Mouse (Mus musculus): ENCODE measurements around the gene Gstp1. TPM values are rescaled to one million over a fixed set of nuclear protein-coding genes. Genes with fewer than 3 reads are reported as not detected.

The Gstp1 gene
- total RNA-seq, 1 experiment from 2014 or later: 72.5 TPM

- no peak for ATAC-seq (replicated peaks in 1 of 2; ENCODE audit: insufficient read depth in 1 of 2, low FRiP score in 2 of 2, low TSS enrichment in 1 of 2, low read depth in 1 of 2, poor library complexity in 2 of 2, severe bottlenecking in 2 of 2)
Observed at GRCm38 (mm10) chr19:3995505-3995904, 42.3 kb downstream of the Gstp1 start.

GRCm38 (mm10) chr19:3994932-3995331, 42.9 kb downstream of the Gstp1 start:
- no peak for ATAC-seq (replicated peaks in 1 of 2; ENCODE audit: insufficient read depth in 1 of 2, low FRiP score in 2 of 2, low TSS enrichment in 1 of 2, low read depth in 1 of 2, poor library complexity in 2 of 2, severe bottlenecking in 2 of 2)

- ATAC-seq (replicated peaks in 1 of 2; ENCODE audit: insufficient read depth in 1 of 2, low FRiP score in 2 of 2, low TSS enrichment in 1 of 2, low read depth in 1 of 2, poor library complexity in 2 of 2, severe bottlenecking in 2 of 2): no peak
Observed at GRCm38 (mm10) chr19:3992416-3992815, 45.4 kb downstream of the Gstp1 start, which contains the start of gene Tbx10. TSS of gene Tbx10 (plus strand) at chr19:3992752.

- ATAC-seq (replicated peaks in 1 of 2; ENCODE audit: insufficient read depth in 1 of 2, low FRiP score in 2 of 2, low TSS enrichment in 1 of 2, low read depth in 1 of 2, poor library complexity in 2 of 2, severe bottlenecking in 2 of 2): no peak
Observed at GRCm38 (mm10) chr19:3991966-3992365, 45.8 kb downstream of the Gstp1 start.

GRCm38 (mm10) chr19:3991562-3991961, 46.2 kb downstream of the Gstp1 start:
- ATAC-seq (replicated peaks in 1 of 2; ENCODE audit: insufficient read depth in 1 of 2, low FRiP score in 2 of 2, low TSS enrichment in 1 of 2, low read depth in 1 of 2, poor library complexity in 2 of 2, severe bottlenecking in 2 of 2): no peak

- no peak for ATAC-seq (replicated peaks in 1 of 2; ENCODE audit: insufficient read depth in 1 of 2, low FRiP score in 2 of 2, low TSS enrichment in 1 of 2, low read depth in 1 of 2, poor library complexity in 2 of 2, severe bottlenecking in 2 of 2)
Observed at GRCm38 (mm10) chr19:3990804-3991203, 47.0 kb downstream of the Gstp1 start.

- ATAC-seq (replicated peaks in 1 of 2; ENCODE audit: insufficient read depth in 1 of 2, low FRiP score in 2 of 2, low TSS enrichment in 1 of 2, low read depth in 1 of 2, poor library complexity in 2 of 2, severe bottlenecking in 2 of 2): no peak
Observed at GRCm38 (mm10) chr19:3988750-3989149, 49.0 kb downstream of the Gstp1 start.

GRCm38 (mm10) chr19:3988066-3988465, 49.7 kb downstream of the Gstp1 start:
- ATAC-seq (replicated peaks in 1 of 2; ENCODE audit: insufficient read depth in 1 of 2, low FRiP score in 2 of 2, low TSS enrichment in 1 of 2, low read depth in 1 of 2, poor library complexity in 2 of 2, severe bottlenecking in 2 of 2): no peak

GRCm38 (mm10) chr19:3986334-3986733, 51.5 kb downstream of the Gstp1 start, which contains the start of gene Acy3:
TSS of gene Acy3 (plus strand) at chr19:3986570.
- peak; percentile 39 to 49; a peak in 3 of 4 replicates for ATAC-seq (replicated peaks in 1 of 2; ENCODE audit: insufficient read depth in 1 of 2, low FRiP score in 2 of 2, low TSS enrichment in 1 of 2, low read depth in 1 of 2, poor library complexity in 2 of 2, severe bottlenecking in 2 of 2)

Other genes with a start within 250 kb of the Gstp1 start
- 54.7 and 61.2 TPM in 2 replicates for gene Chka, start 186.2 kb downstream of the Gstp1 start, total RNA-seq (2017)
- 110 and 122 TPM in 2 replicates for gene Tcirg1, start 130.9 kb downstream of the Gstp1 start, total RNA-seq (2017)
- gene Ndufs8, start 125.2 kb downstream of the Gstp1 start, total RNA-seq (2017): 35.3 and 55.4 TPM in 2 replicates
- gene Aldh3b1, start 108.2 kb downstream of the Gstp1 start, total RNA-seq (2017): 6.6 and 12.6 TPM in 2 replicates
- gene Unc93b1, start 102.8 kb downstream of the Gstp1 start, total RNA-seq (2017): 79.6 and 90.4 TPM in 2 replicates
- gene Aldh3b3, start 79.3 kb downstream of the Gstp1 start, total RNA-seq (2017): 0.31 TPM in 1 of 2 replicates, not detected in the other
- 0.56 TPM in 1 of 2 replicates, not detected in the other for gene Aldh3b2, start 65.7 kb downstream of the Gstp1 start, total RNA-seq (2017)
- gene Acy3, start 51.4 kb downstream of the Gstp1 start, total RNA-seq (2017): 6.8 and 8.4 TPM in 2 replicates
- not detected in 2 replicates for gene Tbx10, start 45.2 kb downstream of the Gstp1 start, total RNA-seq (2017)
- gene Nudt8, start 37.4 kb downstream of the Gstp1 start, total RNA-seq (2017): 4.5 and 13.5 TPM in 2 replicates
- gene Gm49405, start 37.4 kb downstream of the Gstp1 start, total RNA-seq (2017): 1.8 and 2.3 TPM in 2 replicates
- gene Doc2g, start 34.7 kb downstream of the Gstp1 start, total RNA-seq (2017): 1.5 and 1.9 TPM in 2 replicates
- 142 and 166 TPM in 2 replicates for gene Ndufv1, start 25.2 kb downstream of the Gstp1 start, total RNA-seq (2017)
- not detected in 2 replicates for gene Gstp2, start 8.0 kb upstream of the Gstp1 start, total RNA-seq (2017)
- gene Gstp3, start 21.6 kb upstream of the Gstp1 start, total RNA-seq (2017): 1.4 and 13.2 TPM in 2 replicates
- not detected in 2 replicates for gene Cabp2, start 43.6 kb upstream of the Gstp1 start, total RNA-seq (2017)
- gene Cdk2ap2, start 59.2 kb upstream of the Gstp1 start, total RNA-seq (2017): 13.3 and 18.8 TPM in 2 replicates
- gene Pitpnm1, start 62.0 kb upstream of the Gstp1 start, total RNA-seq (2017): 20.0 and 22.4 TPM in 2 replicates
- 60.3 and 78.0 TPM in 2 replicates for gene Aip, start 87.9 kb upstream of the Gstp1 start, total RNA-seq (2017)
- gene Gpr152, start 101.8 kb upstream of the Gstp1 start, total RNA-seq (2017): not detected in 2 replicates
- gene Cabp4, start 106.0 kb upstream of the Gstp1 start, total RNA-seq (2017): not detected in 2 replicates
- 66.9 and 109 TPM in 2 replicates for gene Coro1b, start 110.6 kb upstream of the Gstp1 start, total RNA-seq (2017)
- 229 and 295 TPM in 2 replicates for gene Ptprcap, start 115.6 kb upstream of the Gstp1 start, total RNA-seq (2017)
- 16.2 and 18.8 TPM in 2 replicates for gene Rps6kb2, start 125.4 kb upstream of the Gstp1 start, total RNA-seq (2017)
- gene Carns1, start 137.5 kb upstream of the Gstp1 start, total RNA-seq (2017): 11.2 and 16.2 TPM in 2 replicates
- gene Tbc1d10c, start 153.3 kb upstream of the Gstp1 start, total RNA-seq (2017): 59.8 and 70.8 TPM in 2 replicates
- gene Ppp1ca, start 154.1 kb upstream of the Gstp1 start, total RNA-seq (2017): 384 and 392 TPM in 2 replicates
- 16.4 and 17.3 TPM in 2 replicates for gene Rad9a, start 163.7 kb upstream of the Gstp1 start, total RNA-seq (2017)
- gene Clcf1, start 176.3 kb upstream of the Gstp1 start, total RNA-seq (2017): 12.8 and 17.3 TPM in 2 replicates
- gene AC109138.7, start 176.4 kb upstream of the Gstp1 start, total RNA-seq (2017): not detected in 2 replicates
- 61.0 and 88.8 TPM in 2 replicates for gene Pold4, start 193.9 kb upstream of the Gstp1 start, total RNA-seq (2017)
- gene Ssh3, start 231.2 kb upstream of the Gstp1 start, total RNA-seq (2017): 23.2 and 32.7 TPM in 2 replicates
- 6.0 and 6.6 TPM in 2 replicates for gene Ankrd13d, start 245.2 kb upstream of the Gstp1 start, total RNA-seq (2017)